Mouse (Mus musculus) kidney, adult 9 months (tissue): ENCODE measurements around the gene Acvr1b.

Experiments used
- DNase-seq: peaks from one replicate; pipeline ENCODE4 v3.0.0; 2022

The Acvr1b gene

DNA sequence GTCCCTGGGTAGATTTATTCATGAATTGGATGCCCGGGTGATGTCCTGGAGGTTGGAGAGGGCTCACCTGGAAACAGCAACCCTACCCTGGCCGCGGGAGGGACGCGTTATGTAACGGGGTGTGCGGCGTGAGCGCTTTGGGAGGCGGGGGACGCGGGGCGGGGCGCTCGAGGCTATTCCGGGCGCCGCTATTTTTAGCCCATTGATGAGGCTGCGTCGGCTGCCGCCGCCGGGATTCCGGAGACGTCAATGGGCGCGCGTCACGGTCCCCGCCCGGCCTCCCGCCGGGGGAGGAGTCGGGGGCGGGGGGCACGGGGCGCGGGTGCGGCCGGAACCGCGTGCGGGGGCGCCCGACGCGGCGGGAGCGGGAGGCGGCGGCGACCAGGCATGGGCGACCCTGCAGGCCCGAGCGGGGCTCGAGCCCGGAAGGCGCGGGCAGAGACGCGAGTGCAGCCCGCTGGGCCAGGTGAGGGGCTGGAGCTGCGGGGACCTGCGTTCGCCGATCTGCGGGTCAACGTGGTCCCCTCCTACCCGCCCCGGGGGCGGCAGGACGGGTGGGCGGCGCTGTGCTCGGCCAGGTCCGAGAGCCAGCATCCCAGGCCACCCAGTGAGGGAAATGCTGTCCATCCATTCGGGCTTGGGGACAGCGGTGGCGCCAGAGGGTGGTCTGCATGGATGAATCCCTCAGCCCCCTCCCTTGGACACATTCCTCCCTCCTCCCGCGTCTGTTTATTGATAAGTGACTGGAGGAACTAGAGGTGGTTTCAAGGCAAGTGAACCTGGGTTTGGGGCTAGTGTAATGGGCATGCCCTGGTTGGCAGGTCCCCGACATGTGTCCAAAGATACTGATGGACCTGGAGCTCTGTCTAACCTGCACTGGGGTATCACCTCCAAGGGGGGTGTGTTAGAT, 80.3 kb downstream of the Acvr1b start, which contains the start of gene Nr4a1:
Nr4a1 (plus strand) TSS at position 384 of the 910 bp plus-strand sequence.
- DNase-seq = peak; percentile 84

- DNase-seq = no peak
Measured at GRCm38 (mm10) chr15:101255842-101256462, 82.1 kb downstream of the Acvr1b start.

DNA sequence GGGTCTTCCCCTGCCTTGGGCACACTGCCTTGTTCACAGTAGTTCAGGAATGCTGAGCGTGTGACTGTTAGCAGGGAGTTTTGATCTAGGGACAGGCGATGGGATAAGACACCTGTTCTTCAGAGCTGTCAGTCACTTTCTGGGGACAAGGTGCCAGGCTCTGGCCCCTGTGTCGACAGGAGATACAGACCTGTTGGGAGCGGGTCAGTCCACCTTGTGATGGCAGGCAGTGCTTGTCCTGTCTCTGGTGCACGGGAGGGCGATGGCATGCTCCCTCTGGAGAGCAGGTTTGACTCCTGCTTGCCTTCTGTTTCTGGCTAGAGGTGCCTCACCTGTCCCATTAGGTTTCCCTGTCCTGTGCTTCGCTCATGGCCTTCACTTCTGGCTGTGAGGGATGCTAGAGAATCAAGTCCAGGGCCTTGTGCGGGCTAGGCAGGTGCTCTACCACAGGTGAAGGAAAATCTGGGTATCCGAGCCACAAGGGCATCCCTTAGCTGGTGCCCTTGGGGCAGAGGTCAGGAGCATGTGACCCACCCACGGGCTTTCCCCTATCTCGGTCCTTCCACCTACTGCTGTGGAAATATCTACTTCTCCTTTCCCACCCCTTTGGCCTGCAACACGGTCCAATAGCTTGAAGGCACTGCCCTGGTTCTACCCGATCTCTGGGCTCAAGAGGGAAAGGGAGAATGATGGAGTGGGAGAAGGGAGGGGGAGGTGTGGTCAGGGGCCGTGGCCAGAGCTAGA, 82.8 kb downstream of the Acvr1b start:
- no peak for DNase-seq

GRCm38 (mm10) chr15:101258420-101258819, 84.6 kb downstream of the Acvr1b start:
- DNase-seq = no peak

DNA sequence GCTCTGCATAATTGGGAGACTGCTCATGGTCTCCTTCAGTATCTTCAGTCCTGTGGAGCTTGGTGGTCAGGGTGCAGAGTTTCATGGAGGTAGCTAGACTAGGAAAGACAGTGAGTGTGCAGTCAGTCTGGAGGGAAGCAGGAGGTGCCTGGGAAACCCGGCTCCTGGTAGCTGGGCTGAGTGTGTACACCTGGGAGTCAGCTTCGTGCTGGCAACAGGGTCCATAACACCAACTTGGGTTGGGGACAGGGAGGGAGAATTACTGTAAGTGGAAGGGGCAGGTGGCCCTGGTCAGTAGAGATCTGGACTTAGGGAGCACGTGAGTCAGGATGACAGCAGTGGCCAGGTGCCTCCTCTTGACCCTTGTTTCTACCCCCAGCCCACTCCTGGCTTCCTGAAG, 86.1 kb downstream of the Acvr1b start:
- DNase-seq = no peak

- peak; percentile 66 for DNase-seq
Measured at GRCm38 (mm10) chr15:101260387-101260786, 86.5 kb downstream of the Acvr1b start.

DNA sequence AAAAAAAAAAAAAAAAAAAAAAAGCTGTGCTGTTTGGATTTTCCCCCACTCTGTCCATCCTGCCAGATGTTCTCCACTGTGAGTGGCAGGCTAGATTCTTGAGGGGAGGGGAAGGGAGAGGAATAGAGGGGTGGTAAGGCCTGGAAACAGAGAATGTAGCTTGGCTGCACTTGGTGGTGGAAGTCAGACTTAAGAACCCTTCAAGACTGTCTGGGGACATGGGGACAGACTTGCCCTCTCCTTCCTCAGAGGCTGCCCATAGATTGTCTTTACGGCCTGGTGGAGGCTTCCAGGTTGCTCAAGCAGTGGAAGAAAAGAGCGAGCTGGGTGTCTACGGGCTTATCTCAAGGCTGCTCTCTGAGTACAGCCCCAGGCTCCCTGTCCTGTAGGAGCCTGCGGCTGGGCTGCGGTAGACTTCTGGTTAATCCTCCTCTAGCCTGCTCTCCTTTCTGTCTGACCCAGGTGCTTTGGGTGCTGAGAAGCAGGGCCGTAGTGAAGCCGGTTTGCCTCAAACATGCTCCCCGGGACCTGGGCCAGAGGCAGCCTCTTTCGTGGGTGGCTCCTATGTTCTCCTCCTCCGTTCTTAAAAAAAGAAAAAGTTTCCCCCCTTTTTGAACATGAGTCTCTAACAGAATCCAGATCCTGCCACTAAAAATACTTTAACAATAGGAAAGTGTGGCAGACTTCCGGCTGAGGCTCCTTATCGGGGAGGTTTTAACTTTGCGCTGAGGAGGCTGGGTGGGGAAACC, 87.2 kb downstream of the Acvr1b start:
- no peak for DNase-seq

DNA sequence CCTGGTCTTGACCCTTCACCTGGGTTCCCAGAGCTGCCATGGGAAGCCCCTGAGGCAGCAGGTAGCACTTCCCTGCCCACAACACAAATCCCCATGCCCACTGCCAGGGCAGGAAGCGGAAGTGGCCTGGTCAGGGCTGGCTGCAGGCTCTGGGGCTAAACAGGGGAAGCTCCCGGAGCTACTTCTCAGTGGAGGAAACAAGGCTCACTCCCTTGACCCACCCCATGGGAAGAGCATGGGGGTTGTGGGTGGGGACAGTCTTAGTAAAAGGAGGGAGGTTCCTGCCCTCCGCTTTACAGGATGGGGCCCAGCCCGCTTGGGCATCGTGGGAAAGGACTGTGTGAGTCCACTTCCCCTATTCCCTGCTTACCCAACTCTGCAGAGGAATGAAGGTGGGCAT, 88.6 kb downstream of the Acvr1b start:
- no peak for DNase-seq
